Mouse (Mus musculus) brain, embryonic 14.5 days (tissue): ENCODE measurements at regions not wholly inside any gene's neighbourhood (a gene's known extent, or its start where the extent isn't known, plus 50 kb on each side); places are given as distances from the start of the nearest gene placed in this dataset.

Experiments used
- CTCF ChIP-seq: fragments of 200-500 bp; IDR thresholded peaks from 2 replicates; pipeline ENCODE4 v1.5.1; 2012; ENCODE audit warnings: inconsistent platforms, mild to moderate bottlenecking, moderate library complexity, borderline replicate concordance; ENCODE audit not compliant: insufficient read depth, insufficient read length; ENCODE audit errors: extremely low read depth
- POLR2A ChIP-seq: fragments of 200-500 bp; IDR thresholded peaks from 2 replicates; pipeline ENCODE4 v1.6.1; 2012; ENCODE audit warnings: mild to moderate bottlenecking, inconsistent platforms, borderline replicate concordance; ENCODE audit not compliant: poor library complexity, insufficient read depth, insufficient read length, severe bottlenecking; ENCODE audit errors: extremely low read depth

GRCm38 (mm10) chr9:69623312-69623711 lies 137.4 kb downstream of the Foxb1 start:
- TF ChIP-seq POLR2A, result no peak
- TF ChIP-seq CTCF, result peak; percentile 82; the same call in 1 of the 2 replicates
